Mouse (Mus musculus): ENCODE results near the gene Olfr1178. TPM values are rescaled to one million over a fixed set of nuclear protein-coding genes. Genes with fewer than 3 reads are reported as not detected.

Gene Olfr1178
- not detected in 2 replicates for polyA plus RNA-seq (2015; fragmentation: Nextera tagmentation; extraction: Ambion mirVana)

GRCm38 (mm10) chr2:88386762-88387161 is at the start of gene Olfr1178:
Gene Olfr1178 (plus strand): TSS chr2:88387062.
- ATAC-seq (replicated peaks): no peak
- no peak within 1 kb of the TSS for H3K4me2 ChIP-seq

GRCm38 (mm10) chr2:88346392-88346791 is 40.5 kb upstream of the Olfr1178 start, which contains the start of gene Olfr1177-ps:
Gene Olfr1177-ps (minus strand): TSS chr2:88346492.
- Histone ChIP-seq H3K27me3 (replicated peaks) (no peaks in the 10 kb centered on the region), H3K4me1 (no peaks in the 10 kb centered on the region), H3K4me2 (no peak within 1 kb of the TSS), H3K36me3 (replicated peaks) (no peaks in the 10 kb centered on the region), H3K27ac (no peak within 1 kb of the TSS), H3K9me3 (no peaks in the 10 kb centered on the region), H3K9ac (no peak within 1 kb of the TSS), H3K4me3 (no peak within 1 kb of the TSS)
- no peak for ATAC-seq (replicated peaks)
- 89% methylated on average over 1 of the region's 1 CpGs for WGBS

More at GRCm38 (mm10) chr2:88386762-88387161, at the start of gene Olfr1178:
- no peaks in the 10 kb centered on the region for H3K27me3 ChIP-seq (replicated peaks)
- H3K4me1 ChIP-seq: no peaks in the 10 kb centered on the region
- H3K9ac ChIP-seq: no peak within 1 kb of the TSS
- no peak within 1 kb of the TSS for H3K27ac ChIP-seq
- no peaks in the 10 kb centered on the region for H3K36me3 ChIP-seq (replicated peaks)
- 92% methylated on average over 1 of the region's 1 CpGs for WGBS
- H3K9me3 ChIP-seq: no peaks in the 10 kb centered on the region
- H3K4me3 ChIP-seq: no peak within 1 kb of the TSS

- H3K4me1 ChIP-seq: no peaks in the 10 kb centered on the region
- H3K9me3 ChIP-seq: no peaks in the 10 kb centered on the region
- WGBS: 2% methylated on average over 2 of the region's 2 CpGs
- ATAC-seq (replicated peaks): peak; percentile 85
- H3K27me3 ChIP-seq (replicated peaks): no peaks in the 10 kb centered on the region
- no peak overlapping the region for H3K27ac ChIP-seq
- no peaks in the 10 kb centered on the region for H3K36me3 ChIP-seq (replicated peaks)
- H3K9ac ChIP-seq: no peak overlapping the region
- no peak overlapping the region for H3K4me3 ChIP-seq
- H3K4me2 ChIP-seq: no peak overlapping the region
These were observed 30.6 kb upstream of the Olfr1178 start for GRCm38 (mm10) chr2:88356304-88356703.

DNA sequence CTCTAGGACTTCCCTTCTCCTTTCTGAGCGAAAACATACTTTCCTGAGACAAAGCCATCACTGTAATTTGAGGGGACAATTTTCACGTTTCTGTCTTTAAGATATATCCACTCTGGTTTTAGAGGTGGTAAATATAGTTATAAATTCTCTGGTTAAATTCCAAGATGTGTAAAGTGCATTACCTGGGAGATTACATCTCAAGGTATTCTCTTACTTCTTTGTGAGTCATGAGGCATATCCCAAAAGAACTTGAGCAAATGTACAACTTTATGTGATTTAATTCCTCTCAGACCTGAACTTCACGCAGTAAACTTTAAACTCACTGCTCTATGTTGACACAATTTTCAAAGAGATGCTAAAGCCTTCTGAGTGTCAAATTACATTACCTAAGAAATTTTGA is 19.5 kb downstream of the Olfr1178 start, which contains the start of gene Olfr1179:
TSS of gene Olfr1179 (minus strand) at position 101 of the 400 bp plus-strand sequence.
- no peak within 1 kb of the TSS for H3K4me2 ChIP-seq
- WGBS: 85% methylated on average over 3 of the region's 3 CpGs

DNA sequence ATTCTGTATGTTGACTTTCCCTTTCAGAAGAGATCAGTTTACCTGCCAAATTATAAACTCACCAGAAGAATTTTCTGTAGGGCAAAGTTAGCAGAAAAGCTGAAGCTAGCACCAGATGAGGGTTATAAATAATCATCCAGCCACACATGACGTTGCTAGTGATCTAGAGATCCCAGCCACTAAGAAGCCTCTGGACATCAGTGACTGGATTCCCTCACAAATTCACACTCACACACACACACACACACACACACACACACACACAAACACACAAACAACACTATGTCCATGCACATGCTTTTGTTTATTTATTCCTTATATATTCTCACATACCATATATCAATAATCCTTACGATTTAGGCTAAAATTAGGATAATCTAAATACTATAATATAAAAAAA is 32.2 kb downstream of the Olfr1178 start, which contains the start of gene Olfr1180:
TSS of gene Olfr1180 (minus strand) at position 101 of the 400 bp plus-strand sequence.
- Histone ChIP-seq H3K9me3 (no peaks in the 10 kb centered on the region), H3K4me2 (no peak within 1 kb of the TSS), H3K27me3 (replicated peaks) (no peaks in the 10 kb centered on the region), H3K9ac (no peak within 1 kb of the TSS), H3K4me1 (no peaks in the 10 kb centered on the region), H3K4me3 (no peak within 1 kb of the TSS), H3K36me3 (replicated peaks) (no peaks in the 10 kb centered on the region), H3K27ac (no peak within 1 kb of the TSS)
- WGBS: 90% methylated on average over 2 of the region's 2 CpGs
- ATAC-seq (replicated peaks): no peak

More for the DNA sequence above, 19.5 kb downstream of the Olfr1178 start, which contains the start of gene Olfr1179:
- no peaks in the 10 kb centered on the region for H3K36me3 ChIP-seq (replicated peaks)
- no peaks in the 10 kb centered on the region for H3K27me3 ChIP-seq (replicated peaks)
- ATAC-seq (replicated peaks): no peak
- no peak within 1 kb of the TSS for H3K27ac ChIP-seq
- no peaks in the 10 kb centered on the region for H3K4me1 ChIP-seq
- H3K9ac ChIP-seq: no peak within 1 kb of the TSS
- H3K9me3 ChIP-seq: no peaks in the 10 kb centered on the region
- no peak within 1 kb of the TSS for H3K4me3 ChIP-seq

DNA sequence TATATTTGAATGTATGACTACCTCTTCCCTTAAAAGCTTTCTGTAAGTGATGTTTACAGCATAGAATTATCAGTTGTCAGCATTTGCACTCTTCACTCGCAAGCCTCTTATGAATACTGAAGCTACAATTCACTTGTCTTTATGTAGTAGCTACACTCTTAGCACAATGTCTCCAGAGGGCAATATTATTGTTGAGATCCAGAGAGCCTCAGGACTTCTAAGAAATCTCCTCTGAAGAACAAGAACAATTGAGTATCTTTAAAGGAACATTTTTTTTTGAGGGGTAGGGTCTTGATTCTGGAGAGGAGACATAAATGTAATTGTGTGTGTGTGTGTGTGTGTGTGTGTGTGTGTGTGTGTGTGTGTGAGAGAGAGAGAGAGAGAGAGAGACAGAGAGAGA is 39.2 kb downstream of the Olfr1178 start, which contains the start of gene Olfr1181:
TSS of gene Olfr1181 (minus strand) at position 101 of the 400 bp plus-strand sequence.
- no peak for ATAC-seq (replicated peaks)
- H3K9me3 ChIP-seq: no peaks in the 10 kb centered on the region
- WGBS: 85% methylated on average over 1 of the region's 1 CpGs
- H3K4me2 ChIP-seq: no peak within 1 kb of the TSS
- no peaks in the 10 kb centered on the region for H3K27me3 ChIP-seq (replicated peaks)
- no peak within 1 kb of the TSS for H3K9ac ChIP-seq
- H3K36me3 ChIP-seq (replicated peaks): no peaks in the 10 kb centered on the region
- H3K4me1 ChIP-seq: no peaks in the 10 kb centered on the region
- H3K27ac ChIP-seq: no peak within 1 kb of the TSS
- no peak within 1 kb of the TSS for H3K4me3 ChIP-seq

DNA sequence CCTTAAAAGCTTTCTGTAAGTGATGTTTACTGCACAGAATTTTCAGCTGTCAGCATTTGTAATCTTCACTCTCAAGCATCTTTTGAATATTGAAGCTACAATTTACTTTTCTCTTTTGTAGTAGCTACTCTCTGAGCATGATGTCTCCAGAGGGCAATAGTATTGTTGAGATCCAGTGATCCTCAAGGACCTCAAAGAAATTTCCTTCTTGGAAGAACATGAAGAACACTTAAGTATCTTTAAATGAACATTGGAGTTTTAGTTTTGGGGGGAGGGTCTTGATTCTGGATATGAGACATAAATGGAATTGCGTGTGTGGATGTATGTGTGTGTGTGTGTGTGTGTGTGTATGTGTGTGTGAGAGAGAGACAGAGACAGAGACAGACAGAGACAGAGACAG is 62.2 kb downstream of the Olfr1178 start, which contains the start of gene Gm13757:
TSS of gene Gm13757 (minus strand) at position 101 of the 400 bp plus-strand sequence.
- H3K9me3 ChIP-seq: no peaks in the 10 kb centered on the region
- H3K4me3 ChIP-seq: no peak within 1 kb of the TSS
- no peak within 1 kb of the TSS for H3K9ac ChIP-seq
- ATAC-seq (replicated peaks): no peak
- no peaks in the 10 kb centered on the region for H3K4me1 ChIP-seq
- H3K27me3 ChIP-seq (replicated peaks): no peaks in the 10 kb centered on the region
- H3K4me2 ChIP-seq: no peak within 1 kb of the TSS
- 91% methylated on average over 1 of the region's 1 CpGs for WGBS
- H3K27ac ChIP-seq: no peak within 1 kb of the TSS
- no peaks in the 10 kb centered on the region for H3K36me3 ChIP-seq (replicated peaks)

Other genes with a start within 250 kb of the Olfr1178 start
- gene Olfr1167, start 231.9 kb upstream of the Olfr1178 start, polyA plus RNA-seq (2015; fragmentation: Nextera tagmentation; extraction: Ambion mirVana): not detected in 2 replicates
- gene Olfr1168, start 205.2 kb upstream of the Olfr1178 start, polyA plus RNA-seq (2015; fragmentation: Nextera tagmentation; extraction: Ambion mirVana): not detected in 2 replicates
- gene Olfr1170, start 158.7 kb upstream of the Olfr1178 start, polyA plus RNA-seq (2015; fragmentation: Nextera tagmentation; extraction: Ambion mirVana): not detected in 2 replicates
- not detected in 2 replicates for gene Olfr1173, start 107.2 kb upstream of the Olfr1178 start, polyA plus RNA-seq (2015; fragmentation: Nextera tagmentation; extraction: Ambion mirVana)
- gene Olfr1174-ps, start 71.9 kb upstream of the Olfr1178 start, polyA plus RNA-seq (2015; fragmentation: Nextera tagmentation; extraction: Ambion mirVana): not detected in 2 replicates
- gene Olfr1175-ps, start 59.8 kb upstream of the Olfr1178 start, polyA plus RNA-seq (2015; fragmentation: Nextera tagmentation; extraction: Ambion mirVana): not detected in 2 replicates
- gene Olfr1176, start 50.3 kb upstream of the Olfr1178 start, polyA plus RNA-seq (2015; fragmentation: Nextera tagmentation; extraction: Ambion mirVana): not detected in 2 replicates
- not detected in 2 replicates for gene Olfr1177-ps, start 40.6 kb upstream of the Olfr1178 start, polyA plus RNA-seq (2015; fragmentation: Nextera tagmentation; extraction: Ambion mirVana)
- gene Olfr1179, start 19.4 kb downstream of the Olfr1178 start, polyA plus RNA-seq (2015; fragmentation: Nextera tagmentation; extraction: Ambion mirVana): not detected in 2 replicates
- gene Olfr1180, start 32.1 kb downstream of the Olfr1178 start, polyA plus RNA-seq (2015; fragmentation: Nextera tagmentation; extraction: Ambion mirVana): not detected in 2 replicates
- not detected in 2 replicates for gene Olfr1181, start 39.1 kb downstream of the Olfr1178 start, polyA plus RNA-seq (2015; fragmentation: Nextera tagmentation; extraction: Ambion mirVana)
- gene Gm13757, start 62.1 kb downstream of the Olfr1178 start, polyA plus RNA-seq (2015; fragmentation: Nextera tagmentation; extraction: Ambion mirVana): not detected in 2 replicates
- gene Olfr1183, start 67.8 kb downstream of the Olfr1178 start, polyA plus RNA-seq (2015; fragmentation: Nextera tagmentation; extraction: Ambion mirVana): not detected in 2 replicates
- not detected in 2 replicates for gene Olfr1184, start 96.5 kb downstream of the Olfr1178 start, polyA plus RNA-seq (2015; fragmentation: Nextera tagmentation; extraction: Ambion mirVana)
- not detected in 2 replicates for gene Olfr1185-ps1, start 106.3 kb downstream of the Olfr1178 start, polyA plus RNA-seq (2015; fragmentation: Nextera tagmentation; extraction: Ambion mirVana)
- gene Olfr1186, start 131.5 kb downstream of the Olfr1178 start, polyA plus RNA-seq (2015; fragmentation: Nextera tagmentation; extraction: Ambion mirVana): not detected in 2 replicates
- not detected in 2 replicates for gene Olfr1188, start 169.9 kb downstream of the Olfr1178 start, polyA plus RNA-seq (2015; fragmentation: Nextera tagmentation; extraction: Ambion mirVana)
- not detected in 2 replicates for gene Olfr1189, start 199.4 kb downstream of the Olfr1178 start, polyA plus RNA-seq (2015; fragmentation: Nextera tagmentation; extraction: Ambion mirVana)